Mouse (Mus musculus) hindbrain, embryonic 11.5 days (tissue): Measurements from ENCODE around the gene Myl7. TPM values are rescaled to one million over a fixed set of nuclear protein-coding genes. Genes with fewer than 3 reads are reported as not detected.

Experiments
- polyA plus RNA-seq: library from polyadenylated mRNA; unstranded; fragments of >200 nt; fragmentation: Nextera tagmentation; extraction: Ambion mirVana; gene quantifications from 2 replicates; pipeline ENCODE4 v1.2.1, GENCODE M21; 2014

Myl7 gene
- polyA plus RNA-seq, 1 experiment from 2014 or later = 0.31 TPM

Other genes with a start within 250 kb of the Myl7 start
- gene Mrps24, start 183.1 kb downstream of the Myl7 start, polyA plus RNA-seq = 164 and 170 TPM in 2 replicates
- 8.4 and 9.6 TPM in 2 replicates for gene Urgcp, start 136.4 kb downstream of the Myl7 start, polyA plus RNA-seq
- gene Dbnl, start 110.3 kb downstream of the Myl7 start, polyA plus RNA-seq = 141 and 144 TPM in 2 replicates
- gene Pgam2, start 95.0 kb downstream of the Myl7 start, polyA plus RNA-seq = 7.9 and 8.5 TPM in 2 replicates
- 5.6 and 6.9 TPM in 2 replicates for gene Polm, start 60.8 kb downstream of the Myl7 start, polyA plus RNA-seq
- gene Aebp1, start 36.8 kb downstream of the Myl7 start, polyA plus RNA-seq = 19.0 and 20.4 TPM in 2 replicates
- 78.4 and 86.3 TPM in 2 replicates for gene Pold2, start 20.5 kb downstream of the Myl7 start, polyA plus RNA-seq
- gene Gck, start 51.3 kb upstream of the Myl7 start, polyA plus RNA-seq = 2.9 and 3.0 TPM in 2 replicates
- gene Ykt6, start 56.9 kb upstream of the Myl7 start, polyA plus RNA-seq = 30.2 and 31.9 TPM in 2 replicates
- 3.4 and 3.6 TPM in 2 replicates for gene Camk2b, start 167.6 kb upstream of the Myl7 start, polyA plus RNA-seq